Mouse (Mus musculus): ENCODE results near the gene Olfr1212. TPM values are rescaled to one million over a fixed set of nuclear protein-coding genes. Genes with fewer than 3 reads are reported as not detected.

The Olfr1212 gene
- polyA plus RNA-seq (2015; fragmentation: Nextera tagmentation; extraction: Ambion mirVana) = not detected in 2 replicates

DNA sequence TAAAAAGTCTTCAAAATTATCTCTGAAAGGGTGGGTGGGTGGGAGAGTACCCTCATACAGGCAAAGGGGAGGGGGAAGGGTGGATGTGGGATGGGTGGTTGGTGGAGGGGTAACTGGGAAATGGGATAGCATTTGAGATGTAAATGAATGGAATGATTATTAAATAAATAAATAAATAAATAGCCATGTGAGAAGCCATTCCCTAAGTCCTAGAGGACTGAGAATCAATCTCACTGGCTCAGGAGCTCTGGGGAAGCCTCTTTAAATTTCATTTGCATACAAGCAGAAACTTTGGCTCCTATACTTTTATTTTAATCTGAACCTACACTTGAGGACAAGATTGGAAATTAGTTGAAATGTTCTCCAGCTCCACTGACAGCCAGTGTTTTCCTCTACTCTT, at the start of gene Olfr1212:
TSS of gene Olfr1212 (plus strand) at position 301 of the 400 bp plus-strand sequence.
- Histone ChIP-seq H3K27me3 (ENCODE audit: control insufficient read depth, insufficient read depth, low read length) (no peaks in the 10 kb centered on the region), H3K9me3 (replicated peaks; ENCODE audit: control insufficient read depth, low read length) (no peaks in the 10 kb centered on the region), H3K27ac (ENCODE audit: low read length) (no peak within 1 kb of the TSS), H3K4me3 (replicated peaks; ENCODE audit: low read length) (no peak within 1 kb of the TSS), H3K4me1 (ENCODE audit: control insufficient read depth, insufficient read depth, low read length) (no peaks in the 10 kb centered on the region), H3K9ac (ENCODE audit: low read length) (no peak within 1 kb of the TSS), H3K36me3 (ENCODE audit: control insufficient read depth, insufficient read depth, low read length) (no peaks in the 10 kb centered on the region), H3K4me2 (ENCODE audit: low read depth, low read length) (no peak within 1 kb of the TSS)
- no peak for ATAC-seq (ENCODE audit: insufficient read depth, low FRiP score)

DNA sequence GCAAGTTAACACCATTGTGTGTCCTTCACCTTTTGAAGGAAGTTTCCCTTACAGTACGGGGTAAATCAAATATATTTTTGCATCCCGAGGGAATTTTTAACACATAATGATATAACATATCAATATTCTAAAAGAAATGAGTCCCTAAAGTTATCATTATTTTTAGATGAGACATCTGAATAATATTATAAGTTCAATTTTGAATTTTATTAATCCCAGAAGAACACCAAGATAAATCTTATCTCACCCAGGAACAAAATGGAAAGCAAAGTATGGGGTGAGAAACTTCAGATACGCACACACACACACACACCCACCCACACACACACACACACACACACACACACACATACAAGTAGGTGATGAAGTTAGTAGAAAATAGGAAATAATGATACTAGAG, 38.7 kb upstream of the Olfr1212 start, which contains the start of gene Olfr1209:
TSS of gene Olfr1209 (minus strand) at position 101 of the 400 bp plus-strand sequence.
- H3K4me1 ChIP-seq (ENCODE audit: control insufficient read depth, insufficient read depth, low read length) = no peaks in the 10 kb centered on the region
- H3K9me3 ChIP-seq (replicated peaks; ENCODE audit: control insufficient read depth, low read length) = no peaks in the 10 kb centered on the region
- WGBS = 87% methylated on average over 3 of the region's 3 CpGs
- H3K36me3 ChIP-seq (ENCODE audit: control insufficient read depth, insufficient read depth, low read length) = no peaks in the 10 kb centered on the region
- no peak for ATAC-seq (ENCODE audit: insufficient read depth, low FRiP score)
- no peak within 1 kb of the TSS for H3K9ac ChIP-seq (ENCODE audit: low read length)
- no peak within 1 kb of the TSS for H3K4me2 ChIP-seq (ENCODE audit: low read depth, low read length)
- no peak within 1 kb of the TSS for H3K4me3 ChIP-seq (replicated peaks; ENCODE audit: low read length)
- no peak within 1 kb of the TSS for H3K27ac ChIP-seq (ENCODE audit: low read length)
- no peaks in the 10 kb centered on the region for H3K27me3 ChIP-seq (ENCODE audit: control insufficient read depth, insufficient read depth, low read length)

DNA sequence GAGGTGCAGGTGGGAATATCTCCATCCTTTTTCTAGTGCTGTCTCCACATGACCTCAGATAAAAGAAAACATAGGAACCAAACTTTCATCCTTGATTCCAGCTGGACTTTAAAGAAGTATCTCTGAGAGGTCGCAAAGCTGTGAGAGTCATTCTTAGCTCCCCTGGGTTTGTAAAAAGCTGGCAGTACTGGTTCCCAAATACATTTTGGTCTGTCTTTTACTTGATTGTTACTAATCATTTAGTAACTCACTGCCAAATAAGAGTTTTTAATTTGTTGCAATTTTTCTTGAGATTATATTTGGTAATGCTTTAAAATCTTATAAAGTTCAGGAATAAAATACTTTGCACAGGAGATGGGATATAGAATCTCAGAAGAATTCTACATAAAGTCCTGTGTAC, 15.8 kb upstream of the Olfr1212 start, which contains the start of gene Olfr1211:
TSS of gene Olfr1211 (minus strand) at position 101 of the 400 bp plus-strand sequence.
- no peak for ATAC-seq (ENCODE audit: insufficient read depth, low FRiP score)
- 78% methylated on average over 1 of the region's 1 CpGs for WGBS
- Histone ChIP-seq H3K27ac (ENCODE audit: low read length) (no peak within 1 kb of the TSS), H3K9ac (ENCODE audit: low read length) (no peak within 1 kb of the TSS), H3K4me3 (replicated peaks; ENCODE audit: low read length) (no peak within 1 kb of the TSS), H3K4me1 (ENCODE audit: control insufficient read depth, insufficient read depth, low read length) (no peaks in the 10 kb centered on the region), H3K36me3 (ENCODE audit: control insufficient read depth, insufficient read depth, low read length) (no peaks in the 10 kb centered on the region), H3K9me3 (replicated peaks; ENCODE audit: control insufficient read depth, low read length) (no peaks in the 10 kb centered on the region), H3K27me3 (ENCODE audit: control insufficient read depth, insufficient read depth, low read length) (no peaks in the 10 kb centered on the region), H3K4me2 (ENCODE audit: low read depth, low read length) (no peak within 1 kb of the TSS)

DNA sequence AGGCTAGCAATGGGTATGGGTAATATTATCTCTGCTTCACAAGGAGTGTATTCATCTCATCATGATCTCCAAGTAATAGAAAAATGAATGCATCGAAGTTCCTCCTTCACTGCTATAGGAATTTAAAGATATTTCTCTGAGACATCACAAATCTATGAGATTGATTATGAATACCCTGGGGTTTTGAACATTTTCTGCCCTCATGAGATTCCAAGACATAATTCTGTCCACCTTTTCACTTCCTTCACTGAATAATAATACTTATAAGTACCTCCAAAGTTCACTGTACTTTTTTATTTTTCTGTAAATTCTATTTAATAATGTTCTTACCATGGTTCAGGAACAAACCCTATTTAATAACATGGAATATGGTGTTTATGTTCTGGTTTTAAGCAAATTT, 26.4 kb downstream of the Olfr1212 start, which contains the start of gene Gm13762:
TSS of gene Gm13762 (minus strand) at position 101 of the 400 bp plus-strand sequence.
- Histone ChIP-seq H3K4me2 (ENCODE audit: low read depth, low read length) (no peak within 1 kb of the TSS), H3K27ac (ENCODE audit: low read length) (no peak within 1 kb of the TSS), H3K4me1 (ENCODE audit: control insufficient read depth, insufficient read depth, low read length) (no peaks in the 10 kb centered on the region), H3K27me3 (ENCODE audit: control insufficient read depth, insufficient read depth, low read length) (no peaks in the 10 kb centered on the region), H3K36me3 (ENCODE audit: control insufficient read depth, insufficient read depth, low read length) (no peaks in the 10 kb centered on the region), H3K9ac (ENCODE audit: low read length) (no peak within 1 kb of the TSS), H3K4me3 (replicated peaks; ENCODE audit: low read length) (no peak within 1 kb of the TSS), H3K9me3 (replicated peaks; ENCODE audit: control insufficient read depth, low read length) (no peaks in the 10 kb centered on the region)
- ATAC-seq (ENCODE audit: insufficient read depth, low FRiP score) = no peak
- WGBS = 81% methylated on average over 1 of the region's 1 CpGs

DNA sequence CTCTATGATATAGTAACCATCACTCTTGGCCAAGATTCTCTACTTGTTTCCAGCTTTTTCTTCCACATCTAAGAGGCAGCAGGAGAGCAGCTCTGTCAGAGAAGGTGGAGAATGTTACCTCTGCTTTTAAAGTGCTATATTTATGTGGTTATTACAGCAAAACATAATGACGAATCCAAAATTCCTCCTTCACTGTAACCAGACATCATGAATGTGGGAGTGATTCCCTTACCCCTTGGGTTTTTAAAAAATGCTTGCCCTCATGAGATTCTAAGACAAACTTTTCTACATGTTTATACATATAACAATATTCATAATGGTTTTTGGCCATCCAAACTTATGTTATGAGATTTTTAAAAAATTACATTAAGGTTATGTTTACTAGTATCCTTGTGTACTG, 38.8 kb downstream of the Olfr1212 start, which contains the start of gene Olfr1214:
TSS of gene Olfr1214 (minus strand) at position 101 of the 400 bp plus-strand sequence.
- H3K27ac ChIP-seq (ENCODE audit: low read length) = no peak within 1 kb of the TSS
- WGBS = 84% methylated on average over 1 of the region's 1 CpGs
- no peak within 1 kb of the TSS for H3K4me3 ChIP-seq (replicated peaks; ENCODE audit: low read length)
- no peak for ATAC-seq (ENCODE audit: insufficient read depth, low FRiP score)
- H3K9ac ChIP-seq (ENCODE audit: low read length) = no peak within 1 kb of the TSS
- no peaks in the 10 kb centered on the region for H3K27me3 ChIP-seq (ENCODE audit: control insufficient read depth, insufficient read depth, low read length)
- no peaks in the 10 kb centered on the region for H3K36me3 ChIP-seq (ENCODE audit: control insufficient read depth, insufficient read depth, low read length)
- H3K9me3 ChIP-seq (replicated peaks; ENCODE audit: control insufficient read depth, low read length) = no peaks in the 10 kb centered on the region
- no peaks in the 10 kb centered on the region for H3K4me1 ChIP-seq (ENCODE audit: control insufficient read depth, insufficient read depth, low read length)
- no peak within 1 kb of the TSS for H3K4me2 ChIP-seq (ENCODE audit: low read depth, low read length)

DNA sequence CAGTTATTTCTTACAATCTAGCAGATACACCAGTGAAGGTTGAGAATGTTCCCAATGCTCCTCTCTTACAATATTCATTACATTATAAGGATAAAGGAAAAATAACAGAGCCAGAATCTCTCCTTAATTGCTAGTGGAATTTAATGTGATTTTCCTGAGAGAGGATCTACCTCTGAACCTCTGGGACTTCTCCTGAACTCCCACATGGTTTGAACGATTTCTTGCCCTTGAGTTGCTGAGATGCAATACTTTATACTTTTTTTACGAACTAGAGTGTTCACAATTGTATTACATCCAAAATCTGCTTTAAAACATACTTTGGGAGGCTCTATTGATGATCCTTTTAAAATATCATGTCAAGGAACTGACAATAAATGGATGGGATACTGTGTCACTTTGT, 53.1 kb downstream of the Olfr1212 start, which contains the start of gene Olfr1215:
TSS of gene Olfr1215 (minus strand) at position 101 of the 400 bp plus-strand sequence.
- no peaks in the 10 kb centered on the region for H3K9me3 ChIP-seq (replicated peaks; ENCODE audit: control insufficient read depth, low read length)
- no peaks in the 10 kb centered on the region for H3K36me3 ChIP-seq (ENCODE audit: control insufficient read depth, insufficient read depth, low read length)
- no peak for ATAC-seq (ENCODE audit: insufficient read depth, low FRiP score)
- no peak within 1 kb of the TSS for H3K27ac ChIP-seq (ENCODE audit: low read length)
- no peaks in the 10 kb centered on the region for H3K4me1 ChIP-seq (ENCODE audit: control insufficient read depth, insufficient read depth, low read length)
- no peak within 1 kb of the TSS for H3K9ac ChIP-seq (ENCODE audit: low read length)
- H3K27me3 ChIP-seq (ENCODE audit: control insufficient read depth, insufficient read depth, low read length) = no peaks in the 10 kb centered on the region
- 68% methylated on average over 2 of the region's 2 CpGs for WGBS
- H3K4me3 ChIP-seq (replicated peaks; ENCODE audit: low read length) = no peak within 1 kb of the TSS
- no peak within 1 kb of the TSS for H3K4me2 ChIP-seq (ENCODE audit: low read depth, low read length)

Other genes starting within 250 kb of the Olfr1212 start
- gene Olfr1196, start 249.4 kb upstream of the Olfr1212 start, polyA plus RNA-seq (2015; fragmentation: Nextera tagmentation; extraction: Ambion mirVana) = not detected in 2 replicates
- gene Olfr1197, start 221.6 kb upstream of the Olfr1212 start, polyA plus RNA-seq (2015; fragmentation: Nextera tagmentation; extraction: Ambion mirVana) = not detected in 2 replicates
- not detected in 2 replicates for gene Olfr1198, start 202.6 kb upstream of the Olfr1212 start, polyA plus RNA-seq (2015; fragmentation: Nextera tagmentation; extraction: Ambion mirVana)
- gene Olfr1199, start 193.5 kb upstream of the Olfr1212 start, polyA plus RNA-seq (2015; fragmentation: Nextera tagmentation; extraction: Ambion mirVana) = not detected in 2 replicates
- gene Olfr1200, start 183.5 kb upstream of the Olfr1212 start, polyA plus RNA-seq (2015; fragmentation: Nextera tagmentation; extraction: Ambion mirVana) = not detected in 2 replicates
- gene Olfr1201, start 160.9 kb upstream of the Olfr1212 start, polyA plus RNA-seq (2015; fragmentation: Nextera tagmentation; extraction: Ambion mirVana) = not detected in 2 replicates
- not detected in 2 replicates for gene Olfr1202, start 139.5 kb upstream of the Olfr1212 start, polyA plus RNA-seq (2015; fragmentation: Nextera tagmentation; extraction: Ambion mirVana)
- gene Olfr1205, start 124.2 kb upstream of the Olfr1212 start, polyA plus RNA-seq (2015; fragmentation: Nextera tagmentation; extraction: Ambion mirVana) = not detected in 2 replicates
- not detected in 2 replicates for gene Olfr1204, start 104.7 kb upstream of the Olfr1212 start, polyA plus RNA-seq (2015; fragmentation: Nextera tagmentation; extraction: Ambion mirVana)
- gene Olfr1206, start 90.7 kb upstream of the Olfr1212 start, polyA plus RNA-seq (2015; fragmentation: Nextera tagmentation; extraction: Ambion mirVana) = not detected in 2 replicates
- gene Olfr1208, start 51.7 kb upstream of the Olfr1212 start, polyA plus RNA-seq (2015; fragmentation: Nextera tagmentation; extraction: Ambion mirVana) = not detected in 2 replicates
- gene Olfr1209, start 38.8 kb upstream of the Olfr1212 start, polyA plus RNA-seq (2015; fragmentation: Nextera tagmentation; extraction: Ambion mirVana) = not detected in 2 replicates
- gene Olfr1211, start 15.9 kb upstream of the Olfr1212 start, polyA plus RNA-seq (2015; fragmentation: Nextera tagmentation; extraction: Ambion mirVana) = not detected in 2 replicates
- gene Gm13762, start 26.3 kb downstream of the Olfr1212 start, polyA plus RNA-seq (2015; fragmentation: Nextera tagmentation; extraction: Ambion mirVana) = not detected in 2 replicates
- gene Olfr1214, start 38.7 kb downstream of the Olfr1212 start, polyA plus RNA-seq (2015; fragmentation: Nextera tagmentation; extraction: Ambion mirVana) = not detected in 2 replicates
- gene Olfr1215, start 53.0 kb downstream of the Olfr1212 start, polyA plus RNA-seq (2015; fragmentation: Nextera tagmentation; extraction: Ambion mirVana) = not detected in 2 replicates
- not detected in 2 replicates for gene Olfr1216, start 64.4 kb downstream of the Olfr1212 start, polyA plus RNA-seq (2015; fragmentation: Nextera tagmentation; extraction: Ambion mirVana)
- not detected in 2 replicates for gene Olfr1217, start 78.1 kb downstream of the Olfr1212 start, polyA plus RNA-seq (2015; fragmentation: Nextera tagmentation; extraction: Ambion mirVana)
- gene Olfr1218, start 107.2 kb downstream of the Olfr1212 start, polyA plus RNA-seq (2015; fragmentation: Nextera tagmentation; extraction: Ambion mirVana) = not detected in 2 replicates
- gene Olfr1219, start 129.5 kb downstream of the Olfr1212 start, polyA plus RNA-seq (2015; fragmentation: Nextera tagmentation; extraction: Ambion mirVana) = not detected in 2 replicates
- not detected in 2 replicates for gene Olfr1220, start 152.9 kb downstream of the Olfr1212 start, polyA plus RNA-seq (2015; fragmentation: Nextera tagmentation; extraction: Ambion mirVana)
- not detected in 2 replicates for gene Olfr1221, start 163.3 kb downstream of the Olfr1212 start, polyA plus RNA-seq (2015; fragmentation: Nextera tagmentation; extraction: Ambion mirVana)
- gene Olfr1222, start 179.1 kb downstream of the Olfr1212 start, polyA plus RNA-seq (2015; fragmentation: Nextera tagmentation; extraction: Ambion mirVana) = not detected in 2 replicates
- gene Olfr1223, start 197.6 kb downstream of the Olfr1212 start, polyA plus RNA-seq (2015; fragmentation: Nextera tagmentation; extraction: Ambion mirVana) = not detected in 2 replicates
- gene Olfr1224-ps1, start 210.1 kb downstream of the Olfr1212 start, polyA plus RNA-seq (2015; fragmentation: Nextera tagmentation; extraction: Ambion mirVana) = not detected in 2 replicates
- gene Olfr1225, start 220.7 kb downstream of the Olfr1212 start, polyA plus RNA-seq (2015; fragmentation: Nextera tagmentation; extraction: Ambion mirVana) = not detected in 2 replicates
- gene Olfr1226, start 246.1 kb downstream of the Olfr1212 start, polyA plus RNA-seq (2015; fragmentation: Nextera tagmentation; extraction: Ambion mirVana) = not detected in 2 replicates

All from stomach, embryonic 16.5 days (tissue).